Mouse (Mus musculus): ENCODE measurements around the gene Hrasls5. TPM values are rescaled to one million over a fixed set of nuclear protein-coding genes. Genes with fewer than 3 reads are reported as not detected.

Gene Hrasls5
- polyA plus RNA-seq, 1 experiment from 2014 or later: not detected

DNA sequence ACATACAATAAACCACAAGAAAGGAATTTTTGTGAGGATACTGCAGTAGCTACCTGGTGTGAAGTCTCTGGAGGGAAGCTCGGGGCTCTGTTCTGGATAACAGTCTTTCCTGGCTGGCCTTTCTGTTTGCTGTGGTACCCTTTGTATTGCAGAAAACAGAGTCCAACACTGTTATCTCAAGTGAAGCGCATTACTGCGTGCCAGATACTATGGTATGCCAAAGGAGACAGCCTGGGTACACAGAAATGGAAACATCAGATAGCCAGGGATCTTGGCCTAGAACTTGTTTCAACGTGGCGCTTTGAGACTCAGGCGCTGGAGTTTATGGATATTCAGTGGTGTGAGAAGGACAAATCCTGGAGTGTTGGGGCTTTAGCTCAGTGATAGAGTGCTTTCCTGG, 26.6 kb upstream of the Hrasls5 start:
- H3K36me3 ChIP-seq: no peaks in the 10 kb centered on the region
- 96% methylated on average over 6 of the region's 6 CpGs for WGBS
- H3K9me3 ChIP-seq: no peaks in the 10 kb centered on the region
- 0 out of 2 replicates have a peak, but pooled peaks cover 4% of the 10 kb centered on the region for H3K4me1 ChIP-seq (replicated peaks)
- no peak for ATAC-seq (ENCODE audit: low FRiP score)
- no peak overlapping the region for H3K27ac ChIP-seq
- H3K4me2 ChIP-seq: no peak overlapping the region
- H3K4me3 ChIP-seq: no peak overlapping the region
- no peak overlapping the region for H3K9ac ChIP-seq
- no peaks in the 10 kb centered on the region for H3K27me3 ChIP-seq

DNA sequence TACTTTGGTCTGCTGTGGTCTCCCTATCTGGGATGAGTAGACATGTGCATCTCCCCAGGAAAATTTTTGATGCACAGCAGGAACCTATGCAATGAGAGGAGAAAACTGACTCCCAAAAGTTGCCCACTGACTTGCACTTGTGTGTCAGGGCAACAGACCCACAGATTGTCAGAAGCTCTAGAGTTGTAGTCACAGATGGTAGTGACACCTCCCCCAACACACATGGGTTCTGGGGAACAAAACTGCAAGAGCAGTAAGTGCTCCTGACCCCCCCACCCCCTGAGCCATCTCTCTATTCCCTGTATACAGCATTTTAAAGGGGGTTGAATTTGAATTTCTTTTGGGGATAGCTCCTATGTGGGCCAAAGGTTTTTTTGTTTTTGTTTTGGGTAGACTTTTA, 21.5 kb upstream of the Hrasls5 start:
- ATAC-seq (ENCODE audit: low FRiP score): no peak
- H3K27me3 ChIP-seq: no peaks in the 10 kb centered on the region
- no peak overlapping the region for H3K27ac ChIP-seq
- H3K4me1 ChIP-seq (replicated peaks): peaks cover 3% of the 10 kb centered on the region; the same call in 1 of the 2 replicates
- H3K9ac ChIP-seq: no peak overlapping the region
- H3K9me3 ChIP-seq: no peaks in the 10 kb centered on the region
- H3K36me3 ChIP-seq: no peaks in the 10 kb centered on the region
- H3K4me3 ChIP-seq: no peak overlapping the region
- no peak overlapping the region for H3K4me2 ChIP-seq

DNA sequence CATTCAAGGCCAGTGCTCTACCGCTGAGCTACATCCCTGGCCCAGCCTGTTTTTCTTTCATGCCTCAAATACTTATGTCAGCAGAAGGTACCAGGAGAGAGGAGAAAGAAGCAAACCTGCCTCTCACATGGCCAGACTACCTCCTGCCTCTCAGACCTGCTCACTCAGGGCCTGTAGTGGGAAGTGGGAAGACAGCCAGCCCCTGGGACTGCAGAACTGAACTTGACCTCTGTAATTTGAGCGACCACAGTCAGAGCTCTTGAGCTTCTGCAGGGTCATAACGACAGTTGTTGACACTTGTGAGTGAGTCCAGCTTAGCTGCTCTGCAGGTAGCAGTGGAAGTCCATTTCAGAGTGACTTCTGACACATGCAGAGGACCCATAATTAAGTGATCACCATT, 20.3 kb upstream of the Hrasls5 start:
- Histone ChIP-seq H3K4me2 (no peak overlapping the region), H3K4me3 (no peak overlapping the region), H3K4me1 (replicated peaks) (peaks cover 3% of the 10 kb centered on the region; the same call in 1 of the 2 replicates), H3K9me3 (no peaks in the 10 kb centered on the region), H3K27me3 (no peaks in the 10 kb centered on the region), H3K36me3 (no peaks in the 10 kb centered on the region), H3K27ac (no peak overlapping the region), H3K9ac (no peak overlapping the region)
- no peak for ATAC-seq (ENCODE audit: low FRiP score)
- 61% methylated on average over 3 of the region's 3 CpGs for WGBS

DNA sequence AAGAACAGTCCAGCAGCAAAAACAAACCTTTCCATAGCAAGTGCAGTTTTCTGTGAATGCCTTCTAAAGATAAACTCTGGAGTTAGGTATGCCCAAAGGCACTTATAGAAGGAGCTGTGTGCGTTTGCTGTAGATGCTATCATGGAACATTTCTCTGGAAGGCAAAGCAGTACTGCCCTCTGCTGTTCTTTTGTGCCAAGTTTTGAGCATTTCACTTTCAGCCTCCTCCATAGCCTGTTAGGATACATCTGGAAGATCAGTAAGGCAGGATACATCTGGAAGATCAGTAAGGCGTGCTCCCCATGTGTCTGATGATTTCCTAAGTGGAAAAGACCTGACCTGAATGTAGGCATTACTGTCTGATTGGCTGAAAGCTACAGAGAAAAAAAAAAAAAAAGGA, 16.8 kb upstream of the Hrasls5 start:
- no peaks in the 10 kb centered on the region for H3K36me3 ChIP-seq
- WGBS: 20% methylated on average over 2 of the region's 2 CpGs
- ATAC-seq (ENCODE audit: low FRiP score): no peak

DNA sequence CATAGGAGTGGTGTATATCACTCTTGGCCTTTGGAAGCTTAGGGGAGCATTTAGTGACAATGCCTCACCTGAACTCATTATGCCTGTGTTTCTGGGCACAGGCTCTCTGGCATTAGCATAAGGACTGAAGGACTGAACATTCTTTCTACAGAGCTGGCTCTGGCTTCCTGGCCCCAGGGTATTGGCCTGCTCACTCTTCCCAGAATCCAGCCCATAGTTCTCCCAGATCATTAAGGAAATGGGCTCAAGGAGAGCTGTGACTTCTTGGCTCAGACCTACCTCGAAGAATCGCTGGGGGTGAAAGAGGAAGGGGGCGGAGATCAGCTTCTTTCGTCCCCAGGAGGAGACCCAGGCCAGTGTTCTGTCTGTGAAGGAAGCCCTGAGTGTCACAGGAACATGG, 13.9 kb upstream of the Hrasls5 start:
- no peaks in the 10 kb centered on the region for H3K9me3 ChIP-seq
- H3K4me2 ChIP-seq: no peak overlapping the region
- no peak overlapping the region for H3K4me3 ChIP-seq
- H3K27me3 ChIP-seq: peaks cover 9% of the 10 kb centered on the region; the same call in 1 of the 2 replicates
- ATAC-seq (ENCODE audit: low FRiP score): no peak
- H3K36me3 ChIP-seq: no peaks in the 10 kb centered on the region
- no peaks in the 10 kb centered on the region; the same call in 1 of the 2 replicates for H3K4me1 ChIP-seq (replicated peaks)
- no peak overlapping the region for H3K27ac ChIP-seq
- WGBS: 69% methylated on average over 4 of the region's 4 CpGs
- no peak overlapping the region for H3K9ac ChIP-seq

More for the DNA sequence above, 16.8 kb upstream of the Hrasls5 start:
- peaks cover 3% of the 10 kb centered on the region; the same call in 1 of the 2 replicates for H3K4me1 ChIP-seq (replicated peaks)
- H3K27me3 ChIP-seq: 0 out of 2 replicates have a peak, but pooled peaks cover 6% of the 10 kb centered on the region
- no peak overlapping the region for H3K4me2 ChIP-seq
- no peak overlapping the region for H3K27ac ChIP-seq
- H3K4me3 ChIP-seq: no peak overlapping the region
- H3K9ac ChIP-seq: no peak overlapping the region
- no peaks in the 10 kb centered on the region for H3K9me3 ChIP-seq

DNA sequence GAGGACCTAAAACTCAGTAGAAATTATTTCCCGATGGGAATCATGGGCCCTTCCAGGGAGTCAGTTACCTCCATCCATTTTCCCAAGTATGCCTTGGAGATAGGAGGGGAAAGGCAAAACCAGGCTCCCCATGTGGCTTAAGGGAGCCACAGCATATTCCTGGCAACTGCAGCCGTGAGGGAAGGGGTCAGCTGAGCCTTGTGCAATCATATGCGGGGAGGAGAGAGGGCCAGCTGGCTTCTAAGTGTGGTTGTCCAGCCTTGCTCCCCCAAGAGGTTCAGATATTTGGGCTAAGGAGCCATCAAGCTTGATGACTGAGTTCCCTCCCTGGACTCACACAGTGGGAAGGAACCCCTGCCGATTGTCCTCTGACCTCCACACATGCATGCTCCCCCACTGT, 10.8 kb upstream of the Hrasls5 start:
- Histone ChIP-seq H3K9me3 (no peaks in the 10 kb centered on the region), H3K4me1 (replicated peaks) (peaks cover 14% of the 10 kb centered on the region), H3K4me3 (no peak overlapping the region), H3K27me3 (peaks cover 18% of the 10 kb centered on the region), H3K9ac (no peak overlapping the region), H3K4me2 (no peak overlapping the region), H3K27ac (no peak overlapping the region), H3K36me3 (no peaks in the 10 kb centered on the region)
- WGBS: 87% methylated on average over 4 of the region's 4 CpGs
- ATAC-seq (ENCODE audit: low FRiP score): no peak

DNA sequence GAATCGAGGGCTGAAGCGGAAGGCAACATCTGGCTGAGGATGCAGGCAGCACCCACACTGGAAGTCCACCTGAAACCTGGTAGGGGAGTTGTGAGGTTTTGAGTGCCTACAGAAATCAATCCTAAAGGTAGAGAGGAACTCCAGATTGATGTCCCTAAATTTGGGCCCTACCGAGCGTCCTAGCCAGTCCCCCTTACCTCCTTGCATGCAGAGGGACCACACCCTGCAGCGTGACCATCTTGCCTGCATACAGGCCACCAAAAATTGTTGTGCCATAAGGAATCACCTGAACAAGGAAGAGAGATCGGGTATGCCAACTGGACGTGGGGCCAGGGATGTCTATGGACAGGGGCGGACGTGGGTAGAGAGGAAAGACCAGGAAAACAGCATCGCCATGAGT, 8.2 kb upstream of the Hrasls5 start:
- Histone ChIP-seq H3K4me3 (no peak overlapping the region), H3K36me3 (no peaks in the 10 kb centered on the region), H3K27me3 (peaks cover 28% of the 10 kb centered on the region), H3K9me3 (no peaks in the 10 kb centered on the region), H3K4me2 (no peak overlapping the region), H3K27ac (no peak overlapping the region), H3K9ac (no peak overlapping the region), H3K4me1 (replicated peaks) (peaks cover 25% of the 10 kb centered on the region)
- no peak for ATAC-seq (ENCODE audit: low FRiP score)
- 96% methylated on average over 10 of the region's 10 CpGs for WGBS

DNA sequence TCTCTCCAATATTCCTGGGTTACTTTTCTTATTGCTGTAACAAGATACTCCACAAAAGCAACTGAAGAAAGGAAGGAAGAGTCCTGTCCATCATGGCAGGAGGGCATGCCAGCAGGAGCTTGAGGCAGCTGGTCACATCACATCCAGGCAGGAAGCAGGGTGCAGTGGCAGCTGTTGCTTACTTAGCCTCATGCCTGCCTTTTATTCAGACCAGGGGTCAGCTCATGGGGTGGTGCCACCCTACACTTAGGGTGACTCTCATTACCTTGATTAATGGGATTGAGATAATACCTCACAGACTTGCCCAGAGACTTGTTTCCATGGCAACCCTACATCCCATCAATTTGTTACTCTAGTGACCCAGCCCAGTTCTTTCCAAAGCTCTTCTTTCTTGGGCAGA, 7.3 kb upstream of the Hrasls5 start:
- Histone ChIP-seq H3K9ac (no peak overlapping the region), H3K4me1 (replicated peaks) (peaks cover 25% of the 10 kb centered on the region), H3K36me3 (no peaks in the 10 kb centered on the region), H3K9me3 (no peaks in the 10 kb centered on the region), H3K27me3 (peaks cover 32% of the 10 kb centered on the region), H3K27ac (no peak overlapping the region), H3K4me3 (no peak overlapping the region), H3K4me2 (no peak overlapping the region)
- no peak for ATAC-seq (ENCODE audit: low FRiP score)

DNA sequence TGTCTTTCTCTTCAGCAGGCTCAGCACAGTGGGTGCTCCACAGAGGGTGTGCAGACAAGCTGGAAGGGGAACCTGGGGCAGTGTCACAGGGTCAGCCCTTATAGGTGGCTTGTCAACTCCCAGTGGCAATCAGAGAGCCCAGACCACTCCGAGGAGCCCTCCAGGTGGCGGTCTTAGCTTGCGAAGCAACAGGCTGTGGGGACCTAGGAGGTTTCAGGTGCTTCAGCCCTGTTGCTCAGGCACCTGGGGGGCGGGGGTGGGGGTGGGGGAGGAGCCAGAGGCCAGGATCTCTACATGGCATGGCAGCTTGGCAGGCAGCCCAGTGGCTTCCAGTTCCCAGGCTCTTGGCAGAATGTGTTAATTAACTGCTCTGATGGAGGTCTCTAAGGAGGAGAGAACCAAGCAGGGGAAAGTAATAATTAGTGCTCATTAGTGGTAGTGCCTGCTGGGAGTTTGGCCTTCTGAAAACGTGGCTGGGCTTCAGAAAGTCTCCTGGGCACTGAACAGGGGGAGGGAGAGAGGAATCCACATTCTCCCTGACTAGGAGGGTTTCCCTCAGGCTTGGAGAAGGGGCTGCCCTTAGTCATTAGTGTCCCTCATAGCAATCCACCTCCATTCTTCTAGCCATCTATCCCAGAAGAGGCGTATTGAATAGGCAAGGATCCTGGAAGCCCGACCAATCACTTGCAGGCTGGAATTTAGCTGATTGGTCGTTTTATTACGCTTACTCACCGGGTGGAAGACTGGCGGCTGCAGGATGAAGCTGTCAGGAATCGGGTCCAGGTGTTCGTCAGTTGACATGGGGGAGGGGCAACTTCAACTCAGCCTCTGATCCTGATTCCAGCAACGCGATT, 6.2 kb upstream of the Hrasls5 start:
- WGBS: 6% methylated on average over 15 of the region's 15 CpGs
- Histone ChIP-seq H3K4me3 (peak overlapping the region; percentile 34), H3K9me3 (no peaks in the 10 kb centered on the region), H3K4me1 (replicated peaks) (peaks cover 25% of the 10 kb centered on the region), H3K36me3 (no peaks in the 10 kb centered on the region), H3K27me3 (peaks cover 42% of the 10 kb centered on the region), H3K4me2 (peak overlapping the region; percentile 59), H3K9ac (peak overlapping the region; percentile 35), H3K27ac (peak overlapping the region; percentile 52)
- peak; percentile 84 for ATAC-seq (ENCODE audit: low FRiP score)

DNA sequence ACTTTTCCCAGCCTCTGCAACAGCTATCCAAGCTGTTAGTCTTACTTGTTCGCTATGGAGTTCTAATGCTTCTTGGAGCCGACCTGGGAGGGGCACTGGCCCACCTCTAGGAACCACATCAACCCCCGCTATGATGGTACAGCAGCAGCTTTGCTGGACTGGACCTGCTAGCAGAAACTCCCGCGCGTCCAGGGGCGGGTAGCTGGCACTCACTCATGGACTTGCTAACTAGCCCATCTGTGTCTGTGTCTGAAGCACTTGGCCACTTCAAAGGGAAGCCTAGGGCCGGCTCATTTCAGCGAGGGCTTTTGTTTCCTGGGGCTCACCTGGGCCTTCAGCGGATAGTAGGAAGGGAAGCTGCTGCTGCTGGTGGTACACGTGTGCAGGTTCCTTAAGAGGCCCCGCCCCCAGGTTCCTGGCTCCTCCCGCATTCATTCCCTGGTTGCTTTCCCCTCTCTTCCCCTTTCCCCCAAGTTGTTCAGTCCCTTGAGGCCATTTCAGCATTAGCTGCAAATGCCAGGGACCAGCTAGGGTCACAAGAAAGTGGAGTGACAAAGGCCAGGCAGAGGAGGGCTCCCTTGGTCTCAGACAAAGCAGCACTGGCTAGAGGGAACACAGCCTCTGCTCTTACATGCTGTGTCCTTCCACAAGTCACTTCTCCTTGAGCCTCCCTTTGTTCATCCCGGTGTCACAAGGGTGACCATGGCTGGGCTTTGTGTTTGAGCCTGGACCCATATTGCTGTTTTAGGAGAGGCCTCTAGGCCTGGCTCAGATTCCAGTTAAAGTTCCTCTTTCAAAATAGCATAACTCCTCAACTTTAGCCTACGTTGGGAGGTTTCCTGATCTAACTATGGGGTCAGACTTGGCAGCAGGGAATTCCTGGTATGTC, 5.3 kb upstream of the Hrasls5 start, which contains the start of gene Lgals12:
Lgals12 (minus strand) TSS at position 393 of the 889 bp plus-strand sequence.
- Histone ChIP-seq H3K27ac (peak within 1 kb of the TSS; percentile 52), H3K27me3 (peaks cover 51% of the 10 kb centered on the region), H3K4me1 (replicated peaks) (peaks cover 29% of the 10 kb centered on the region), H3K9me3 (no peaks in the 10 kb centered on the region), H3K36me3 (no peaks in the 10 kb centered on the region), H3K9ac (peak within 1 kb of the TSS; percentile 35), H3K4me2 (peak within 1 kb of the TSS; percentile 59), H3K4me3 (peak within 1 kb of the TSS; percentile 34)
- 8% methylated on average over 15 of the region's 15 CpGs for WGBS
- peak; percentile 49 for ATAC-seq (ENCODE audit: low FRiP score)

DNA sequence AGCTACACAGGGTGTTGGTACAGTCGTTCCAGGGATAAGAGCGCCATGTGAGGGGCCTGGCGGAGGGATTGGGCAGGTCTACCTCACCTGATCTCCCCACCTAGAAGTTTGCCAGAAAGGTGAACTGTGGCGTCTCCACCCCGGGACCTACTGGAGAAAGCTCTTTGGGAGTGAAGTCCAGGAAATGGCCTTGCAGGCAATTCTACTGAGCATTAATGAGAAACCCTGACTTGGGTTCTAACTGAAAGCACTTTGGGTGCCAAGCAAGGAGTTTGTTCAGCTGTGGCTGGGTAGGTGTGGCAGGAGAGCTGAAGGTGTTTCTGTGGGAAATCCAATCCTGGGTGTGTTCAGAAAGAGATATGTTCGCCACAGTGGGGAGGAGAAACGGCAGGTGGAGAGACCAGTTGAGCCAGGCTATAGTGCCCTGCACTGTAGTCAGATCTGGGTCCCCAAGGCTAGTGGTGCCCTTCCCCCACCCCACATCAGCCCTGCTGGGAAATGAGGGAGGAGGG, 4.6 kb upstream of the Hrasls5 start:
- H3K4me3 ChIP-seq: no peak overlapping the region
- no peak overlapping the region for H3K27ac ChIP-seq
- peaks cover 58% of the 10 kb centered on the region for H3K27me3 ChIP-seq

DNA sequence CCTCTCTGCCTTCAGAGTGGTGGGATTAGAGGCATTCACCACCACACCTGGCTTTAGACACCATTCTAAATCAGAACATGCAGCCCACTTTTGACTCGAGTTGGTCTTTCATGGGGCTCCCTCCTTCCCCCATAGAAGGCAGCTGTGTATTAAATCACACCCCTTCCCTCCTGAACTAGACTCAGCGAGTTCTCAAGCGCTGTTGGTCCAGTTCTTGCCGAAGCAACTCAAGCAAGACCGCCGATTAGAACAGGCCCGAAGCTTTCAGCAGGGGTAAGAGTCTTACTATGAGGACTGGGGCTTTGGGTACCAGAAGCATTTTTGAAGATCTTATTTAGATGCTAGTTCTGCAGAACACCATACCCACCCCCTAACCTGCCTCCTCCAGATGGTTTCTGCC, 810 bp downstream of the Hrasls5 start:
- no peak overlapping the region for H3K9ac ChIP-seq
- H3K4me2 ChIP-seq: no peak overlapping the region
- no peaks in the 10 kb centered on the region for H3K9me3 ChIP-seq
- ATAC-seq (ENCODE audit: low FRiP score): no peak
- no peaks in the 10 kb centered on the region for H3K36me3 ChIP-seq
- H3K27ac ChIP-seq: no peak overlapping the region
- peaks cover 11% of the 10 kb centered on the region for H3K4me1 ChIP-seq (replicated peaks)
- WGBS: 86% methylated on average over 7 of the region's 7 CpGs
- peaks cover 61% of the 10 kb centered on the region for H3K27me3 ChIP-seq
- no peak overlapping the region for H3K4me3 ChIP-seq

More for the DNA sequence above, 4.6 kb upstream of the Hrasls5 start:
- WGBS: 89% methylated on average over 7 of the region's 7 CpGs
- Histone ChIP-seq H3K9me3 (no peaks in the 10 kb centered on the region), H3K4me1 (replicated peaks) (peaks cover 36% of the 10 kb centered on the region), H3K4me2 (no peak overlapping the region), H3K9ac (no peak overlapping the region), H3K36me3 (no peaks in the 10 kb centered on the region)
- ATAC-seq (ENCODE audit: low FRiP score): no peak
